Mouse (Mus musculus) stomach, postnatal 0 days (tissue): ENCODE measurements at regions not wholly inside any gene's neighbourhood (a gene's known extent, or its start where the extent isn't known, plus 50 kb on each side); places are given as distances from the start of the nearest gene placed in this dataset.

Source experiments
- ATAC-seq: fragments of 200-750 bp; cut with Nextera tagmentation; 2 replicates; pipeline ENCODE4 v1.8.0; 2017; ENCODE audit not compliant: low FRiP score, low TSS enrichment
- DNase-seq: peaks from one replicate; pipeline ENCODE4 v3.0.0-alpha.2; 2016; ENCODE audit warnings: low spot score
- H3K27ac ChIP-seq: fragments of 300-500 bp; sonication (generic); replicated peaks from 2 replicates; pipeline ENCODE4 v1.5.1; 2014; ENCODE audit warnings: mild to moderate bottlenecking, control low read depth
- H3K27me3 ChIP-seq: fragments of 300-500 bp; sonication (generic); 2 replicates; pipeline ENCODE4 v1.6.1; 2014; ENCODE audit warnings: low read length; ENCODE audit not compliant: control insufficient read depth, insufficient read depth
- H3K36me3 ChIP-seq: fragments of 300-500 bp; sonication (generic); 2 replicates; pipeline ENCODE4 v1.6.1; 2014; ENCODE audit warnings: low read length, mixed read lengths; ENCODE audit not compliant: control insufficient read depth, insufficient read depth
- H3K4me1 ChIP-seq: fragments of 300-500 bp; sonication (generic); replicated peaks from 2 replicates; pipeline ENCODE4 v1.6.1; 2014; ENCODE audit warnings: antibody characterized with exemption; ENCODE audit not compliant: control insufficient read depth, insufficient read depth
- H3K4me2 ChIP-seq: fragments of 300-500 bp; sonication (generic); replicated peaks from 2 replicates; pipeline ENCODE4 v1.6.1; 2014; ENCODE audit warnings: low read depth, mild to moderate bottlenecking, control low read depth, moderate library complexity
- H3K4me3 ChIP-seq: fragments of 300-500 bp; sonication (generic); 2 replicates; pipeline ENCODE4 v1.5.1; 2014; ENCODE audit warnings: low read depth, low read length, control low read depth
- H3K9ac ChIP-seq: fragments of 300-500 bp; sonication (generic); 2 replicates; pipeline ENCODE4 v1.6.1; 2014; ENCODE audit warnings: mild to moderate bottlenecking, low read length, control low read depth, mixed read lengths
- H3K9me3 ChIP-seq: fragments of 300-500 bp; sonication (generic); 2 replicates; pipeline ENCODE4 v1.6.1; 2016; ENCODE audit warnings: low read length; ENCODE audit not compliant: control insufficient read depth
- CTCF ChIP-seq: IDR thresholded peaks from 2 replicates; pipeline ENCODE4 v1.5.1; 2016; ENCODE audit warnings: antibody characterized with exemption, low read depth, mild to moderate bottlenecking, moderate library complexity
- EP300 ChIP-seq: optimal IDR thresholded peaks from 2 replicates; pipeline ENCODE3; 2016; ENCODE audit warnings: antibody characterized with exemption
- WGBS: fragments of 180-500 bp; shearing (Covaris S2); extraction: QIAGEN DNeasy Blood & Tissue Kit; methylation state at CpG from one replicate; pipeline ENCODE4 v1.1.7; 2014; 5-methylcytosine and 5-hydroxymethylcytosine counted together

DNA sequence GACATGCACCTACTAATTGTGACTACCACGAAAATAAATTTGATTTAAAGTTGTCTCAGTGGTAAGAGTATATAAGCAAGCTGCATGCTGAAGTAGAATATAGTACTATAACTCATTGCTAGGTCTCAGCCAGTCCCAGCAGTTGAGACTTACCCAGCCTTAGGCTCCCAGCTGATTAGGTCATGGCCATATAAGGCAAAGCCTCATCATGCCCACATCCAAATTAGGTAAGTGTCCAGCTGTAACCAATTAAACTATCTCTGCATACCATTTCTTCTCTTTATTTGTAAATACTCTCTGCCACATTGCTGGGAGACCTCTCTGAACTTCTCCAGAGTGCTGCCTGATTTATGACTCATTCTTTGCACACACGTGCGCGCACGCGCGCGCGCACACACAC lies 347.9 kb upstream of the Nudt12 start:
- no peak for DNase-seq
- WGBS, result 75% methylated on average over 9 of the region's 9 CpGs
- TF ChIP-seq EP300, result no peak
- no peak for TF ChIP-seq CTCF
- Histone ChIP-seq H3K9me3 (no peaks in the 10 kb centered on the region), H3K4me3 (no peak overlapping the region), H3K27me3 (no peaks in the 10 kb centered on the region), H3K4me2 (no peak overlapping the region), H3K27ac (no peak overlapping the region), H3K4me1 (no peaks in the 10 kb centered on the region), H3K9ac (no peak overlapping the region), H3K36me3 (no peaks in the 10 kb centered on the region)
- no peak for ATAC-seq

DNA sequence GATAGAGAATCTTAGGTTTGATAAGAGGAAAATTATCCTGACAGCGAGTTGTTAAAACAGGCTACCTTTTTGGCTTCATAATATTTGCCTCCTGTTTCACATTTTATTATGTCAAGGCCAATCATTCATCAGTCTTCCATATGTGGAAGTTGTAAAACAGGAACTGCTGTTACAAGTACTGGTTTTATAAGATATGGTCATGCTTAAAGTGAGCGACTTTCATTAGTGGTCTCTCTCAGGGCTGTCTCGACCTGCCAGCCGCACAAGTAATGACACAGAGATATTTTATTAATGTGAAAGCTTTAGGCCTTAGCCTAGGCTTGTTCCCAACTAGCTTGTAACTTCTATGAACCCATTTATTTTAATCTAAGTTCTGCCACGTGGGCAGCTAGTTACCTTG lies 346.3 kb upstream of the Nudt12 start:
- Histone ChIP-seq H3K36me3 (no peaks in the 10 kb centered on the region), H3K9me3 (no peaks in the 10 kb centered on the region), H3K4me3 (no peak overlapping the region), H3K4me2 (no peak overlapping the region), H3K4me1 (no peaks in the 10 kb centered on the region), H3K9ac (no peak overlapping the region), H3K27ac (no peak overlapping the region), H3K27me3 (no peaks in the 10 kb centered on the region)
- no peak for DNase-seq
- no peak for ATAC-seq
- WGBS, result 57% methylated on average over 5 of the region's 5 CpGs
- TF ChIP-seq CTCF (no peak), EP300 (no peak)

DNA sequence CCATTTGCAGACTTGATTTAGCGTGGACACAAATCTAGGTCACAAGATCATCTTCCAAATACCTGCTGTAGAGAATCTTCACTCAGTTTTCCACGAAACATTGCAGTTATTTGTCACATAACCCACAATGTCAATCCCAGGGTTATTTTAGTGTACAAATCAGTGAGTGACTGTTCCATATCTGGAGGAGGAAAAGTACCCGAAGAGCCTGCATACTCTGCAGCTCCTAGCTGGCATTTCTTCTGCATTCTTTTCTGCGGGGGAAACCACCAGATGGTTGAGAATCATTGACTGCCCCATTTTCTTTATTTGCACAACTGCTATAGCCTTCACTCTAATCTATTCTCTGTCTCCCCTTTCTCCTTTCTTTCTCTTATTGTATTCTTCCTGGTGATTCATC lies 332.4 kb upstream of the Nudt12 start:
- H3K9ac ChIP-seq, result no peak overlapping the region
- no peak for ATAC-seq
- no peak overlapping the region for H3K27ac ChIP-seq
- 68% methylated on average over 4 of the region's 4 CpGs for WGBS
- no peaks in the 10 kb centered on the region for H3K27me3 ChIP-seq
- TF ChIP-seq EP300, result no peak
- no peak for TF ChIP-seq CTCF
- H3K4me1 ChIP-seq, result no peaks in the 10 kb centered on the region
- H3K4me2 ChIP-seq, result no peak overlapping the region
- H3K4me3 ChIP-seq, result no peak overlapping the region
- H3K36me3 ChIP-seq, result no peaks in the 10 kb centered on the region
- no peaks in the 10 kb centered on the region for H3K9me3 ChIP-seq
- DNase-seq, result no peak

DNA sequence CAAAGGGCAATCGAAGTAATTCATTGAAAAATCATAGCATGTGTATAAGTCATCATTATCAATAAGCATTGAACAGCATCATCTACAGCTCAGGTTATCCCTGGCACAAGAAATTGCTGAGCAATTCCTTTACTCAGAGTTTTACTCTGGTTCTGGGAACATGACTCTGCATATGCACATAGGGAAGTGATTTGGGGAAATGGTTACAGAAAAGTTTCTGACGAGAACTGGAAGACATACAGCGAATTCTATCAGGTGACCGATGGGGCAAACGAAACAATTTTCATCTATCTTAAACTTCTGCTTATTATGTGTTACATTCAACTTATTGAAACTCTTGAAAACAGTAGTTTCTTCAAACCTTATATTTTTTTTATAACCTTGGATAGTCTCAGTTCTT lies 284.8 kb upstream of the Nudt12 start:
- H3K4me2 ChIP-seq, result no peak overlapping the region
- H3K4me1 ChIP-seq, result no peaks in the 10 kb centered on the region
- H3K9ac ChIP-seq, result no peak overlapping the region
- no peak for ATAC-seq
- H3K36me3 ChIP-seq, result no peaks in the 10 kb centered on the region
- WGBS, result 89% methylated on average over 5 of the region's 5 CpGs
- no peak for DNase-seq
- H3K27me3 ChIP-seq, result no peaks in the 10 kb centered on the region
- H3K9me3 ChIP-seq, result no peaks in the 10 kb centered on the region
- no peak overlapping the region for H3K4me3 ChIP-seq
- TF ChIP-seq CTCF, result no peak
- no peak for TF ChIP-seq EP300
- no peak overlapping the region for H3K27ac ChIP-seq

DNA sequence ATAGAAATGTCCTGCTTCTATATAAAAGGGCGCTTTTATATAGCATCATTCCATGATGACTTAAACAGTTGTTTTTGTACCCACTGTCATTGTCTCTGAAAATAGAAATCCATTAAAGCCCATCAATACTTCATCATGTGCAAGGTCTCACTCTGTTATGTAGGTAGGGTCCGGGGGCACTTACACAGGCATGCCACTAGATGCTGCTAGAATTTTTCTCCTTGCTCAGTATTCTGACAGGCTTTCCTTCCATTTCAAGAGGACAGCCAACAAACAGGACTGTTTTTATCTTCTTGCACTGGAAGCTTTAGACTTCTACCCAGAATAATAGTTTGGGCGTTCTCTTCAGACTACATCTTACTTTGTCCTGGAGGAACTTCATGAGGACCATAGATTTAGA lies 268.2 kb upstream of the Nudt12 start:
- H3K36me3 ChIP-seq, result no peaks in the 10 kb centered on the region
- no peaks in the 10 kb centered on the region for H3K27me3 ChIP-seq
- H3K4me2 ChIP-seq, result no peak overlapping the region
- no peaks in the 10 kb centered on the region for H3K9me3 ChIP-seq
- ATAC-seq (no peak), DNase-seq (no peak)
- WGBS, result 54% methylated on average over 3 of the region's 3 CpGs
- no peaks in the 10 kb centered on the region for H3K4me1 ChIP-seq
- H3K27ac ChIP-seq, result no peak overlapping the region
- no peak overlapping the region for H3K9ac ChIP-seq
- no peak overlapping the region for H3K4me3 ChIP-seq
- TF ChIP-seq CTCF (peak; percentile 67), EP300 (no peak)

DNA sequence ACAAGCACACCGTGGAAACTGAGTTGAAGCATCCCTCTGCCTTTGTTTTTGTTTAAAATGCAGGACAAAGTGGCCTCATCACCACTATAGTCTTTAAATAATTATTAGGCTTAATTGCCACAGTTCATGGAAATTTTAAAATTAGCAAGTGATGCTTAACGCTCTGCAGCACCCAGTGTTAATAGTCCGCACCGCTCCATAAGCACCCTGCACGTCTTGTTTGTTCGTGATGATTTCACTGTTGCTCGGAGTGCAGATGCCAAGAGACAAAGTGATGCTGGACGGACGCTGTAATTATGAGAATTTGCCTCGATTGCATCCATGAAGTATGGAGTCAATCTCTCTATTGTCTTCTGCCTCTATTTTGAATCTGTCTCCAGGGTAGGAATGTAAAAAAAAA lies 266.6 kb upstream of the Nudt12 start:
- 90% methylated on average over 10 of the region's 10 CpGs for WGBS

More for the DNA sequence above, 266.6 kb upstream of the Nudt12 start:
- ATAC-seq (no peak), DNase-seq (no peak)
- H3K27me3 ChIP-seq, result no peaks in the 10 kb centered on the region
- H3K27ac ChIP-seq, result no peak overlapping the region
- no peak overlapping the region for H3K4me2 ChIP-seq
- TF ChIP-seq CTCF, result no peak
- TF ChIP-seq EP300, result no peak
- no peaks in the 10 kb centered on the region for H3K36me3 ChIP-seq
- no peak overlapping the region for H3K9ac ChIP-seq
- no peaks in the 10 kb centered on the region for H3K9me3 ChIP-seq
- H3K4me3 ChIP-seq, result no peak overlapping the region
- no peaks in the 10 kb centered on the region for H3K4me1 ChIP-seq
